Mouse (Mus musculus): ENCODE measurements around the gene Rims1. TPM values are rescaled to one million over a fixed set of nuclear protein-coding genes. Genes with fewer than 3 reads are reported as not detected.

Gene Rims1
- polyA plus RNA-seq, 1 experiment = 0.40 TPM

- Histone ChIP-seq H3K4me1 (ENCODE audit: control insufficient read depth, insufficient read depth, low read length) (no peaks in the 10 kb centered on the region), H3K4me3 (ENCODE audit: insufficient read depth, low read length) (no peak overlapping the region), H3K27ac (ENCODE audit: insufficient read depth, low read length) (no peak overlapping the region)
- TF ChIP-seq CTCF (IDR thresholded peaks at IDR 0.05; ENCODE audit: borderline replicate concordance, insufficient read depth, low read length) = no peak
- no peak for TF ChIP-seq POLR2A (IDR thresholded peaks at IDR 0.05; ENCODE audit: low read depth, low read length)
Measured at GRCm38 (mm10) chr1:22248898-22249386, 556.9 kb downstream of the Rims1 start.

GRCm38 (mm10) chr1:22245748-22246147 lies 560.0 kb downstream of the Rims1 start:
- Histone ChIP-seq H3K27ac (ENCODE audit: insufficient read depth, low read length) (no peak overlapping the region), H3K4me3 (ENCODE audit: insufficient read depth, low read length) (no peak overlapping the region), H3K4me1 (ENCODE audit: control insufficient read depth, insufficient read depth, low read length) (no peaks in the 10 kb centered on the region)
- no peak for TF ChIP-seq CTCF (IDR thresholded peaks at IDR 0.05; ENCODE audit: borderline replicate concordance, insufficient read depth, low read length)
- no peak for TF ChIP-seq POLR2A (IDR thresholded peaks at IDR 0.05; ENCODE audit: low read depth, low read length)
